Comparison of ENCODE assay signal across 32 mouse cellular contexts in genomic region chr11:14136142-14136541, GRCm38 (mm10).
DNase-seq lines count a peak whose midpoint lies in the region; ATAC-seq lines count a peak whose summit lies in the region.
"Had no signal": no experiment of that assay in that cellular context is flagged by ENCODE, and none has a peak within 500 bp of the region (broad histone marks: within the 10 kb centered on the region; RNA-seq: fewer than 3 reads in every experiment).

No protein-coding gene starts in this region.

- ATAC-seq in forebrain, embryonic 14.5 days, result no peak
- ATAC-seq: forebrain, embryonic 16.5 days; hindbrain, postnatal 0 days; inflammation-experienced regulatory T-cells, adult 6 months; intestine, embryonic 16.5 days; Patski had no signal

- no peak overlapping the region for H3K4me2 ChIP-seq in forebrain, embryonic 14.5 days (ENCODE audit: low read length)
- H3K4me2 ChIP-seq: embryonic facial prominence, embryonic 15.5 days; forebrain, embryonic 12.5 days; heart, embryonic 13.5 days; hindbrain, embryonic 14.5 days had no signal

- H3K27me3 ChIP-seq in forebrain, embryonic 14.5 days (replicated peaks; ENCODE audit: control insufficient read depth, insufficient read depth, low read length), result no peaks in the 10 kb centered on the region
- no peaks in the 10 kb centered on the region for H3K27me3 ChIP-seq in forebrain, embryonic 10.5 days (ENCODE audit: poor library complexity, severe bottlenecking)
- H3K27me3 ChIP-seq: CH12.LX; embryonic facial prominence, embryonic 15.5 days; forebrain, embryonic 12.5 days; heart, embryonic 13.5 days; Patski had no signal

- no peaks in the 10 kb centered on the region for H3K4me1 ChIP-seq in forebrain, embryonic 14.5 days (ENCODE audit: control insufficient read depth, insufficient read depth, low read length)
- H3K4me1 ChIP-seq in forebrain, embryonic 10.5 days, result no peaks in the 10 kb centered on the region
- H3K4me1 ChIP-seq: embryonic facial prominence, embryonic 15.5 days; forebrain, embryonic 12.5 days; heart, embryonic 10.5 days; heart, embryonic 13.5 days had no signal

- no peaks in the 10 kb centered on the region for H3K36me3 ChIP-seq in forebrain, embryonic 14.5 days (ENCODE audit: control insufficient read depth, insufficient read depth, low read length)
- H3K36me3 ChIP-seq in forebrain, embryonic 10.5 days (replicated peaks), result no peaks in the 10 kb centered on the region
- H3K36me3 ChIP-seq: embryonic facial prominence, embryonic 15.5 days; forebrain, embryonic 12.5 days; G1E; heart, embryonic 10.5 days; heart, embryonic 13.5 days had no signal

- no peak overlapping the region for H3K4me3 ChIP-seq in forebrain, embryonic 14.5 days (ENCODE audit: low read depth, low read length)
- H3K4me3 ChIP-seq in forebrain, embryonic 10.5 days, result no peak overlapping the region
- H3K4me3 ChIP-seq: embryonic facial prominence, embryonic 15.5 days; forebrain, embryonic 12.5 days; heart, adult 2 months; heart, embryonic 10.5 days; heart, embryonic 13.5 days had no signal

- no peak overlapping the region for H3K27ac ChIP-seq in forebrain, embryonic 14.5 days (ENCODE audit: low read depth, low read length)
- no peak overlapping the region for H3K27ac ChIP-seq in forebrain, embryonic 10.5 days
- H3K27ac ChIP-seq: embryonic facial prominence, embryonic 15.5 days; forebrain, embryonic 12.5 days; heart, adult 2 months; heart, embryonic 10.5 days; heart, embryonic 13.5 days; hindbrain, embryonic 14.5 days; hindbrain, postnatal 0 days had no signal

- peak; percentile 6 for DNase-seq in forebrain, embryonic 14.5 days (ENCODE audit: low spot score)
- DNase-seq in forebrain, embryonic 10.5 days (ENCODE audit: extremely low spot score, low spot score), result no peak
- peak; percentile 7 to 48 for DNase-seq in frontal cortex, postnatal 36 days (ENCODE audit: low spot score in 2 of 2)
- DNase-seq in frontal cortex, postnatal 10 days (ENCODE audit: low spot score in 2 of 2), result no peak
- DNase-seq in brain, adult 2 months (ENCODE audit: low read depth, low spot score), result peak; percentile 35
- DNase-seq in thymus, postnatal 0 days (ENCODE audit: low spot score), result no peak
- DNase-seq: adrenal gland, adult 2 months; adrenal gland, postnatal 14 days; B cell, adult 2 months; cerebellum, adult 11-12 months; cerebellum, adult 8-10 months; cerebellum, postnatal 10 days; cerebellum, postnatal 36 days; embryo, embryonic 11 days; gastrocnemius, postnatal 10 days; gastrocnemius, postnatal 36 days; heart, adult 2 months; heart, postnatal 14 days; heart, postnatal 4 days; kidney, adult 18-20 months had no signal

- H3K9me3 ChIP-seq in forebrain, embryonic 14.5 days (replicated peaks; ENCODE audit: control insufficient read depth, low read length), result no peaks in the 10 kb centered on the region
- H3K9me3 ChIP-seq in forebrain, embryonic 10.5 days, result no peaks in the 10 kb centered on the region
- H3K9me3 ChIP-seq: embryonic facial prominence, embryonic 15.5 days; forebrain, embryonic 12.5 days; G1E; heart, embryonic 10.5 days; heart, embryonic 13.5 days had no signal

- no peak overlapping the region for H3K9ac ChIP-seq in forebrain, embryonic 14.5 days (ENCODE audit: low read length)
- H3K9ac ChIP-seq: embryonic facial prominence, embryonic 15.5 days; forebrain, embryonic 12.5 days; heart, embryonic 13.5 days; hindbrain, embryonic 14.5 days had no signal

Comparison
In these comparisons a context has a peak if more than half of its experiments do, and no peak if none do; other contexts are left out.
1. DNase-seq: peak in forebrain, embryonic 14.5 days (single experiment), frontal cortex, postnatal 36 days (2 of 2) and brain, adult 2 months (single experiment); none in forebrain, embryonic 10.5 days (single experiment), frontal cortex, postnatal 10 days (0 of 2) and thymus, postnatal 0 days (single experiment).